Mouse (Mus musculus): Measurements from ENCODE around the gene Aasdh.

GRCm38 (mm10) chr5:76928124-76928832, 23.0 kb upstream of the Aasdh start:
- no peak for TF ChIP-seq CTCF (IDR thresholded peaks at IDR 0.05; ENCODE audit: borderline replicate concordance, control insufficient read depth, extremely low read depth, insufficient read depth, low read length, poor library complexity)
- TF ChIP-seq POLR2A (IDR thresholded peaks at IDR 0.05; ENCODE audit: control insufficient read depth, extremely low read depth, insufficient read depth, low read length, poor library complexity): no peak
